Mouse (Mus musculus): ENCODE measurements around the gene Ctnnal1. TPM values are rescaled to one million over a fixed set of nuclear protein-coding genes. Genes with fewer than 3 reads are reported as not detected.

The Ctnnal1 gene
- polyA plus RNA-seq, 1 experiment from 2014 or later, result 8.6 TPM

GRCm38 (mm10) chr4:56802669-56803150 is 62.3 kb downstream of the Ctnnal1 start:
- ATAC-seq (ENCODE audit: low read depth), result peak; percentile 6; the same call in 1 of the 2 replicates
- 1% methylated on average over 25 of the region's 25 CpGs for WGBS (ENCODE audit: insufficient replicate concordance)
- H3K27ac ChIP-seq (ENCODE audit: low read length), result peak overlapping the region; percentile 74

GRCm38 (mm10) chr4:56801907-56802668 is 62.9 kb downstream of the Ctnnal1 start, which contains the start of the genes Elp1 and Fam206a:
Elp1 (minus strand) TSS chr4:56802331.
Fam206a (plus strand) TSS chr4:56802345.
- Histone ChIP-seq H3K36me3 (ENCODE audit: control insufficient read depth, insufficient read depth) (no peaks in the 10 kb centered on the region; the same call in 1 of the 2 replicates), H3K27ac (ENCODE audit: low read length) (peak within 1 kb of the TSS; percentile 74)
- under 1% methylated on average over 72 of the region's 72 CpGs for WGBS (ENCODE audit: insufficient replicate concordance)

More at GRCm38 (mm10) chr4:56802669-56803150, 62.3 kb downstream of the Ctnnal1 start:
- Histone ChIP-seq H3K36me3 (ENCODE audit: control insufficient read depth, insufficient read depth) (no peaks in the 10 kb centered on the region), H3K9ac (ENCODE audit: low read depth, low read length) (peak overlapping the region; percentile 75), H3K4me1 (ENCODE audit: control insufficient read depth, low read depth, low read length) (peaks cover 10% of the 10 kb centered on the region), H3K27me3 (ENCODE audit: control insufficient read depth, insufficient read depth, low read depth, low read length) (no peaks in the 10 kb centered on the region), H3K4me2 (ENCODE audit: low read depth, low read length) (peak overlapping the region; percentile 96), H3K4me3 (ENCODE audit: low read depth, low read length) (peak overlapping the region; percentile 79), H3K9me3 (replicated peaks; ENCODE audit: control insufficient read depth, low read length) (no peaks in the 10 kb centered on the region)

DNA sequence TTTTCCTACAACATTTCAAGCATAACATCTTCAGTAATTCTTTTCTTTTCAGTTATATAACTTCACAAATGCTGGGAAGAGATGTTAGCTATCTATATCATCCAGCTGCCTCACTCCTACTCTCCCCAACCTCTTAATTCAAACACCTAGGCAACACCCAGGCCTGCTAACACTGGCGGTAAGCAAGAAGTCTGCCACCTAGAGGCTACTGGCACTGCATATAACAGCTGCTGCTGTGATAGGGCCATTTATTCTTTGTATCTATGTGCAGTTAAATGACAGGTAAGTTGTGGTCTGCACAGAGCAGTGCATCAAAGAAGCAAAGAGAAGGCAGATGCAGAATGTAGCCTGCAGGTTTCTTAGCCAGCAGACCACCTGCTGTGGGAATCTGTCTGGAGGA is 73.6 kb downstream of the Ctnnal1 start:
- Histone ChIP-seq H3K36me3 (ENCODE audit: control insufficient read depth, insufficient read depth) (peaks cover 40% of the 10 kb centered on the region), H3K4me1 (ENCODE audit: control insufficient read depth, low read depth, low read length) (no peaks in the 10 kb centered on the region), H3K27ac (ENCODE audit: low read length) (no peak overlapping the region), H3K4me3 (ENCODE audit: low read depth, low read length) (no peak overlapping the region), H3K9me3 (replicated peaks; ENCODE audit: control insufficient read depth, low read length) (no peaks in the 10 kb centered on the region), H3K27me3 (ENCODE audit: control insufficient read depth, insufficient read depth, low read depth, low read length) (no peaks in the 10 kb centered on the region), H3K4me2 (ENCODE audit: low read depth, low read length) (no peak overlapping the region), H3K9ac (ENCODE audit: low read depth, low read length) (no peak overlapping the region)
- no peak for ATAC-seq (ENCODE audit: low read depth)
- 30% methylated on average over 1 of the region's 1 CpGs for WGBS (ENCODE audit: insufficient replicate concordance)

More at GRCm38 (mm10) chr4:56801907-56802668, 62.9 kb downstream of the Ctnnal1 start, which contains the start of the genes Elp1 and Fam206a:
- Histone ChIP-seq H3K4me1 (ENCODE audit: control insufficient read depth, low read depth, low read length) (peaks cover 10% of the 10 kb centered on the region), H3K9ac (ENCODE audit: low read depth, low read length) (peak within 1 kb of the TSS; percentile 75), H3K9me3 (replicated peaks; ENCODE audit: control insufficient read depth, low read length) (no peaks in the 10 kb centered on the region), H3K4me3 (ENCODE audit: low read depth, low read length) (peak within 1 kb of the TSS; percentile 79), H3K4me2 (ENCODE audit: low read depth, low read length) (peak within 1 kb of the TSS; percentile 96), H3K27me3 (ENCODE audit: control insufficient read depth, insufficient read depth, low read depth, low read length) (no peaks in the 10 kb centered on the region)
- ATAC-seq (ENCODE audit: low read depth), result peak; percentile 92

DNA sequence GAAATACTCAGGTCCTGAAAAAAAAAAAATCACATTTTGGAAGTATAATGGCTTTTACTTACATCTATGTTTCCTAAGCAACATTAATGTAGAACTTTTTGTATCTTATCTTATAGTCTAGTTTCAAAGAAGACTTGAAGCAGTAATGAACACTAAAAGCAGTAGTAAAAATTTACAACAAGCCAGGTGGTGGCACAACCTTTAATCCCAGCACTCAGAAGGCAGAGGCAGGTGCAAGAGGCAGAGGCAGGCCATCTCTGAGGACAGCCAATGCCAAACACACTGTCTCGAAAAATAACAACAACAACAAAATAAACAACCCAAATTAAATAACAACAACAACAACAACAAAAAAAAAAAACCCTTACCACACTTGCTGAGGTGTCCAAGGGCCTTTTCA is 93.9 kb downstream of the Ctnnal1 start:
- ATAC-seq (ENCODE audit: low read depth), result no peak
- Histone ChIP-seq H3K4me2 (ENCODE audit: low read depth, low read length) (no peak overlapping the region), H3K4me1 (ENCODE audit: control insufficient read depth, low read depth, low read length) (no peaks in the 10 kb centered on the region), H3K27ac (ENCODE audit: low read length) (no peak overlapping the region), H3K4me3 (ENCODE audit: low read depth, low read length) (no peak overlapping the region), H3K9me3 (replicated peaks; ENCODE audit: control insufficient read depth, low read length) (no peaks in the 10 kb centered on the region), H3K27me3 (ENCODE audit: control insufficient read depth, insufficient read depth, low read depth, low read length) (no peaks in the 10 kb centered on the region), H3K9ac (ENCODE audit: low read depth, low read length) (no peak overlapping the region), H3K36me3 (ENCODE audit: control insufficient read depth, insufficient read depth) (peaks cover 13% of the 10 kb centered on the region)
- 40% methylated on average over 1 of the region's 1 CpGs for WGBS (ENCODE audit: insufficient replicate concordance)

DNA sequence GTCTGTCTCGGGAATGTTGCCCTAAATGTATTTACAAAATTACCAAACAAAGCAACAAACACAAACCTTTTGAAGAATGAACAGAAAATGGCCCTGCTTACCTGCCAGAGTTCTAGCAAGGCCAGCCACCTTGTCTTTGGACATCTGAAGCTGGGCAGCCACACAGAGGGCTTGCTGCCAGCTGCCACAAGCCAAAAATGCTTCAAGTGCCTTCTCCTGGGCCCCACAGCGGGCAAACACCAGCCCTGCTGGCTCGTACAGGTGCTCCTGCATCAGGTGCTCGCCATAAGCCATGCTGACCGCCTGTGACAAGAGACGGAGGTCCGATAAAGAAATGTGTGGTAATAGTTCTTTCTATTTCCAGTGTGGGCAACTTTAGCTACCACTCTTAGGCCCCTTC is 96.1 kb downstream of the Ctnnal1 start:
- WGBS (ENCODE audit: insufficient replicate concordance), result 70% methylated on average over 7 of the region's 7 CpGs
- Histone ChIP-seq H3K4me3 (ENCODE audit: low read depth, low read length) (no peak overlapping the region), H3K27ac (ENCODE audit: low read length) (no peak overlapping the region), H3K27me3 (ENCODE audit: control insufficient read depth, insufficient read depth, low read depth, low read length) (no peaks in the 10 kb centered on the region), H3K9ac (ENCODE audit: low read depth, low read length) (no peak overlapping the region), H3K9me3 (replicated peaks; ENCODE audit: control insufficient read depth, low read length) (no peaks in the 10 kb centered on the region), H3K36me3 (ENCODE audit: control insufficient read depth, insufficient read depth) (peaks cover 12% of the 10 kb centered on the region), H3K4me2 (ENCODE audit: low read depth, low read length) (no peak overlapping the region), H3K4me1 (ENCODE audit: control insufficient read depth, low read depth, low read length) (no peaks in the 10 kb centered on the region)
- ATAC-seq (ENCODE audit: low read depth), result no peak

- Histone ChIP-seq H3K4me2 (ENCODE audit: low read depth, low read length) (no peak overlapping the region), H3K36me3 (ENCODE audit: control insufficient read depth, insufficient read depth) (peaks cover 13% of the 10 kb centered on the region), H3K9me3 (replicated peaks; ENCODE audit: control insufficient read depth, low read length) (no peaks in the 10 kb centered on the region), H3K4me3 (ENCODE audit: low read depth, low read length) (no peak overlapping the region), H3K9ac (ENCODE audit: low read depth, low read length) (no peak overlapping the region), H3K27me3 (ENCODE audit: control insufficient read depth, insufficient read depth, low read depth, low read length) (no peaks in the 10 kb centered on the region), H3K27ac (ENCODE audit: low read length) (no peak overlapping the region), H3K4me1 (ENCODE audit: control insufficient read depth, low read depth, low read length) (no peaks in the 10 kb centered on the region)
- 34% methylated on average over 5 of the region's 5 CpGs for WGBS (ENCODE audit: insufficient replicate concordance)
- ATAC-seq (ENCODE audit: low read depth), result no peak
Observed at GRCm38 (mm10) chr4:56767861-56768284, 97.1 kb downstream of the Ctnnal1 start.

MicroRNA genes within 50 kb of the gene (microRNA counts, 519-probe panel; counts per million panel counts)
- 2,706 counts per million, percentile 74 among the panel's probes with 10 or more counts for microRNA mmu-miR-32

Small RNA genes within 50 kb of the gene (microRNA-seq; reads per million reads assigned to microRNA genes)
- gene Mir32, result 364 reads per million, percentile 66 among the genes with 10 or more reads in this experiment

Other genes starting within 250 kb of the Ctnnal1 start
- gene Gm26657, start 125.1 kb downstream of the Ctnnal1 start, polyA plus RNA-seq (2015; fragmentation: Nextera tagmentation; extraction: Ambion mirVana), result not detected in 2 replicates
- gene Actl7b, start 123.7 kb downstream of the Ctnnal1 start, polyA plus RNA-seq (2015; fragmentation: Nextera tagmentation; extraction: Ambion mirVana), result not detected in 2 replicates
- not detected in 2 replicates for gene Actl7a, start 121.8 kb downstream of the Ctnnal1 start, polyA plus RNA-seq (2015; fragmentation: Nextera tagmentation; extraction: Ambion mirVana)
- gene Elp1, start 62.9 kb downstream of the Ctnnal1 start, polyA plus RNA-seq (2015; fragmentation: Nextera tagmentation; extraction: Ambion mirVana), result 10.6 and 10.9 TPM in 2 replicates
- 3.5 and 4.2 TPM in 2 replicates for gene Fam206a, start 62.8 kb downstream of the Ctnnal1 start, polyA plus RNA-seq (2015; fragmentation: Nextera tagmentation; extraction: Ambion mirVana)
- 2.3 and 2.4 TPM in 2 replicates for gene Tmem245, start 82.2 kb upstream of the Ctnnal1 start, polyA plus RNA-seq (2015; fragmentation: Nextera tagmentation; extraction: Ambion mirVana)
- gene Frrs1l, start 125.2 kb upstream of the Ctnnal1 start, polyA plus RNA-seq (2015; fragmentation: Nextera tagmentation; extraction: Ambion mirVana), result 0.04 TPM in 1 of 2 replicates, not detected in the other

Data from liver, embryonic 16.5 days (tissue).